In genomic region chrX:142363882-142364281, GRCm38 (mm10) we compare ENCODE assay signal across 26 mouse cellular contexts. TPM values are rescaled to one million over a fixed set of nuclear protein-coding genes. Genes with fewer than 3 reads are reported as not detected.
A peak's percentile ranks its signal among the peaks of the same experiment; 100 is the strongest.
DNase-seq lines count a peak whose midpoint lies in the region; ATAC-seq and TF ChIP-seq lines count a peak whose summit lies in the region.
"Had no signal": no experiment of that assay in that cellular context is flagged by ENCODE, and none has a peak within 500 bp of the region (broad histone marks: within the 10 kb centered on the region; RNA-seq: fewer than 3 reads in every experiment).

No protein-coding gene starts in this region.

- no peak for ATAC-seq in liver, embryonic 13.5 days (ENCODE audit: low read depth)
- ATAC-seq in liver, embryonic 14.5 days (ENCODE audit: insufficient read depth) = no peak; the same call in 1 of the 2 replicates
- ATAC-seq in liver, postnatal 0 days = no peak
- ATAC-seq in cerebellum, adult (ENCODE audit: insufficient number of reproducible peaks, low FRiP score, low TSS enrichment) = no peak
- ATAC-seq: activated CD4-positive, CD25-positive, alpha-beta regulatory T cell, adult 4 months; CD4-positive, CD25-positive, alpha-beta regulatory T cell, adult 4 months; forebrain, embryonic 15.5 days; hindbrain, postnatal 0 days had no signal

- H3K27ac ChIP-seq in liver, embryonic 13.5 days = peak overlapping the region; percentile 53
- H3K27ac ChIP-seq in liver, embryonic 14.5 days = peak overlapping the region; percentile 7
- H3K27ac ChIP-seq in liver, postnatal 0 days (ENCODE audit: low read depth) = no peak overlapping the region
- H3K27ac ChIP-seq: forebrain, embryonic 12.5 days; forebrain, embryonic 15.5 days; heart, adult 2 months; heart, embryonic 10.5 days; heart, embryonic 13.5 days; hindbrain, embryonic 14.5 days; hindbrain, postnatal 0 days had no signal

- no peak for TF ChIP-seq CTCF in liver, embryonic 14.5 days (IDR thresholded peaks at IDR 0.05; ENCODE audit: low read depth)
- TF ChIP-seq CTCF in liver, postnatal 0 days (IDR thresholded peaks at IDR 0.05; ENCODE audit: low read depth) = no peak

- H3K4me2 ChIP-seq in liver, embryonic 13.5 days = no peak overlapping the region
- no peak overlapping the region for H3K4me2 ChIP-seq in liver, embryonic 14.5 days (ENCODE audit: low read depth)
- no peak overlapping the region for H3K4me2 ChIP-seq in liver, postnatal 0 days (ENCODE audit: low read depth, low read length)
- H3K4me2 ChIP-seq: forebrain, embryonic 12.5 days; forebrain, embryonic 15.5 days; heart, embryonic 13.5 days; hindbrain, embryonic 14.5 days had no signal

- 37% methylated on average over 1 of the region's 1 CpGs for WGBS in liver, embryonic 13.5 days (ENCODE audit: insufficient replicate concordance)
- 43% methylated on average over 1 of the region's 1 CpGs for WGBS in liver, embryonic 14.5 days (ENCODE audit: insufficient replicate concordance)
- 61% methylated on average over 1 of the region's 1 CpGs for whole genome bisulfite sequencing in liver, postnatal 0 days (ENCODE audit: insufficient replicate concordance)

- H3K9me3 ChIP-seq in liver, embryonic 13.5 days (replicated peaks) = no peaks in the 10 kb centered on the region
- no peaks in the 10 kb centered on the region for H3K9me3 ChIP-seq in liver, embryonic 14.5 days (ENCODE audit: control insufficient read depth, low read length)
- H3K9me3 ChIP-seq in liver, postnatal 0 days (ENCODE audit: low read length) = no peaks in the 10 kb centered on the region
- H3K9me3 ChIP-seq: forebrain, embryonic 12.5 days; forebrain, embryonic 15.5 days; heart, embryonic 10.5 days; heart, embryonic 13.5 days had no signal

- no peak overlapping the region for H3K4me3 ChIP-seq in liver, embryonic 13.5 days (replicated peaks)
- no peak overlapping the region for H3K4me3 ChIP-seq in liver, embryonic 14.5 days (ENCODE audit: insufficient read depth in 1 of 2, low read depth in 2 of 2, low read length in 2 of 2)
- H3K4me3 ChIP-seq in liver, postnatal 0 days (ENCODE audit: low read depth, low read length) = no peak overlapping the region
- H3K4me3 ChIP-seq: forebrain, embryonic 12.5 days; forebrain, embryonic 15.5 days; heart, adult 2 months; heart, embryonic 10.5 days; heart, embryonic 13.5 days had no signal

- H3K36me3 ChIP-seq in liver, embryonic 13.5 days = no peaks in the 10 kb centered on the region
- H3K36me3 ChIP-seq in liver, embryonic 14.5 days (replicated peaks; ENCODE audit: control insufficient read depth, insufficient read depth, low read depth) = no peaks in the 10 kb centered on the region
- no peaks in the 10 kb centered on the region for H3K36me3 ChIP-seq in liver, postnatal 0 days (replicated peaks; ENCODE audit: insufficient read depth, low read length)
- H3K36me3 ChIP-seq: forebrain, embryonic 12.5 days; forebrain, embryonic 15.5 days; heart, embryonic 10.5 days; heart, embryonic 13.5 days had no signal

- peaks cover 33% of the 10 kb centered on the region for H3K4me1 ChIP-seq in liver, embryonic 13.5 days (replicated peaks)
- peaks cover 12 to 18% of the 10 kb centered on the region in 2 experiments for H3K4me1 ChIP-seq in liver, embryonic 14.5 days (replicated peaks; ENCODE audit: control insufficient read depth in 2 of 2, insufficient read depth in 2 of 2, low read length in 1 of 2)
- H3K4me1 ChIP-seq in liver, postnatal 0 days (ENCODE audit: insufficient read depth) = no peaks in the 10 kb centered on the region
- H3K4me1 ChIP-seq: forebrain, embryonic 12.5 days; forebrain, embryonic 15.5 days; heart, embryonic 10.5 days; heart, embryonic 13.5 days had no signal

- no peak for DNase-seq in liver, embryonic 13.5 days
- no peak for DNase-seq in liver
- no peak for DNase-seq in liver, embryonic 14.5 days (ENCODE audit: low read depth in 3 of 3, low spot score in 3 of 3)
- DNase-seq in liver, postnatal 0 days = no peak
- DNase-seq in gastrocnemius, postnatal 25 days = no peak
- no peak for DNase-seq in urinary bladder, postnatal 14 days (ENCODE audit: low spot score)
- DNase-seq: adrenal gland, adult 8-10 months; adrenal gland, postnatal 25 days; cerebellum, adult 18-20 months; cerebellum, adult 9-10 months; cerebellum, postnatal 14 days; gastrocnemius, postnatal 36 days; heart, adult 2 months; heart, postnatal 14 days; heart, postnatal 4 days had no signal

- H3K9ac ChIP-seq in liver, embryonic 13.5 days = no peak overlapping the region
- no peak overlapping the region for H3K9ac ChIP-seq in liver, embryonic 14.5 days (replicated peaks)
- H3K9ac ChIP-seq in liver, postnatal 0 days (replicated peaks) = no peak overlapping the region
- H3K9ac ChIP-seq: forebrain, embryonic 12.5 days; forebrain, embryonic 15.5 days; heart, embryonic 13.5 days; hindbrain, embryonic 14.5 days had no signal

- H3K27me3 ChIP-seq in liver, embryonic 13.5 days = no peaks in the 10 kb centered on the region
- H3K27me3 ChIP-seq in liver, embryonic 14.5 days (ENCODE audit: control insufficient read depth, insufficient read depth, low read length) = no peaks in the 10 kb centered on the region
- no peaks in the 10 kb centered on the region for H3K27me3 ChIP-seq in liver, postnatal 0 days (ENCODE audit: insufficient read depth, low read length)
- H3K27me3 ChIP-seq: forebrain, embryonic 12.5 days; forebrain, embryonic 15.5 days; heart, embryonic 13.5 days had no signal

- peak; percentile 35; the same call in 1 of the 2 replicates for TF ChIP-seq EP300 in liver, embryonic 14.5 days (IDR thresholded peaks at IDR 0.05; ENCODE audit: low read depth)
- peak; percentile 62 for TF ChIP-seq EP300 in liver, postnatal 0 days (IDR thresholded peaks at IDR 0.05; ENCODE audit: low read depth)

RNA-seq across cellular contexts. Expression of gene Acsl4, which starts 26.5 kb away (rescaled TPM):
- 13.7 and 18.7 TPM in 2 replicates for polyA plus RNA-seq in liver, embryonic 13.5 days (2015; fragmentation: Nextera tagmentation; extraction: Ambion mirVana)
- 4.2 and 6.4 TPM in 2 replicates for polyA plus RNA-seq in liver, embryonic 14.5 days (2012; rRNA removed)
- 15.7 and 16.1 TPM in 2 replicates for polyA plus RNA-seq in liver, embryonic 14.5 days (2014; fragmentation: Nextera tagmentation; extraction: Ambion mirVana)
- 14.7 and 16.7 TPM in 2 replicates for polyA plus RNA-seq in liver, postnatal 0 days (2015; fragmentation: Nextera tagmentation; extraction: Ambion mirVana)
- 10 to 100 TPM; 19.1 to 21.5 TPM for total RNA-seq in gastrocnemius, postnatal 25 days (2021)

RNA-seq across cellular contexts. Expression of gene Kcne1l, which starts 57.8 kb away (rescaled TPM):
- polyA plus RNA-seq in liver, embryonic 13.5 days (2015; fragmentation: Nextera tagmentation; extraction: Ambion mirVana) = 0.95 and 0.98 TPM in 2 replicates
- polyA plus RNA-seq in liver, embryonic 14.5 days (2012; rRNA removed) = 0.47 and 0.50 TPM in 2 replicates
- polyA plus RNA-seq in liver, embryonic 14.5 days (2014; fragmentation: Nextera tagmentation; extraction: Ambion mirVana) = 0.56 and 1.1 TPM in 2 replicates
- polyA plus RNA-seq in liver, postnatal 0 days (2015; fragmentation: Nextera tagmentation; extraction: Ambion mirVana) = 0.45 and 0.49 TPM in 2 replicates
- total RNA-seq in gastrocnemius, postnatal 25 days (2021) = 10 to 100 TPM; 13.5 to 19.0 TPM
- total RNA-seq: granulocyte monocyte progenitor cell, adult 5-6 weeks; heart, adult 2 months had no signal
- polyA plus RNA-seq: activated CD4-positive, CD25-positive, alpha-beta regulatory T cell, adult 4 months; C2C12; CD4-positive, CD25-positive, alpha-beta regulatory T cell, adult 4 months had no signal
